Mouse (Mus musculus) heart, adult 2 months (tissue): ENCODE results near the gene Urm1. TPM values are rescaled to one million over a fixed set of nuclear protein-coding genes. Genes with fewer than 3 reads are reported as not detected.
A peak's percentile ranks its signal among the peaks of the same experiment; 100 is the strongest.

Source experiments
- DNase-seq, 2 experiments: peaks; one replicate each; pipeline ENCODE4 v3.0.0; 2021
- H3K27ac ChIP-seq: fragments of 200-600 bp; 2 replicates; pipeline ENCODE4 v1.8.1; 2022
- H3K27me3 ChIP-seq: fragments of 200-500 bp; 2 replicates; pipeline ENCODE4 v1.6.1; 2012; ENCODE audit warnings: mild to moderate bottlenecking, low read length, inconsistent platforms, mixed read lengths; ENCODE audit not compliant: control insufficient read depth, insufficient read depth
- H3K36me3 ChIP-seq: fragments of 200-500 bp; 2 replicates; pipeline ENCODE4 v1.6.1; 2012; ENCODE audit warnings: low read length, inconsistent platforms; ENCODE audit not compliant: control insufficient read depth, insufficient read depth
- H3K4me1 ChIP-seq: fragments of 200-500 bp; 2 replicates; pipeline ENCODE4 v1.6.1; 2011; ENCODE audit warnings: low read length; ENCODE audit not compliant: control insufficient read depth, insufficient read depth
- H3K4me3 ChIP-seq: fragments of 200-600 bp; 2 replicates; pipeline ENCODE4 v1.8.1; 2022
- H3K79me2 ChIP-seq: fragments of 200-500 bp; replicated peaks from 2 replicates; pipeline ENCODE4 v1.6.1; 2012; ENCODE audit warnings: mild to moderate bottlenecking, inconsistent platforms, low read length, moderate library complexity, mixed read lengths; ENCODE audit not compliant: control insufficient read depth, insufficient read depth
- H3K9ac ChIP-seq: fragments of 200-500 bp; 2 replicates; pipeline ENCODE4 v1.6.1; 2012; ENCODE audit warnings: low read depth, mild to moderate bottlenecking, control low read depth, inconsistent platforms, low read length, mixed read lengths
- CTCF ChIP-seq: fragments of 200-600 bp; IDR thresholded peaks from 2 replicates; pipeline ENCODE4 v1.8.1; 2022; ENCODE audit warnings: antibody characterized with exemption, mild to moderate bottlenecking, moderate library complexity
- EP300 ChIP-seq: fragments of 200-500 bp; IDR thresholded peaks from 2 replicates; pipeline ENCODE4 v1.6.1; 2011; ENCODE audit warnings: low read depth, low read length, control low read depth; ENCODE audit not compliant: insufficient read depth
- POLR2A ChIP-seq: fragments of 200-500 bp; IDR thresholded peaks from 2 replicates; pipeline ENCODE4 v1.6.1; 2011; ENCODE audit warnings: mild to moderate bottlenecking, low read depth, low read length, control low read depth; ENCODE audit not compliant: insufficient read depth
- WGBS: fragments of 180-500 bp; shearing (Covaris S2); methylation state at CpG from one replicate; pipeline ENCODE4 v1.1.7; 2018; 5-methylcytosine and 5-hydroxymethylcytosine counted together
- intact Hi-C: fragments of 180-260 bp; cut with DNase I; formaldehyde crosslinking; loops from one replicate; pipeline ENCODE4 v1.15.1; 2025
- polyA plus RNA-seq: library from polyadenylated mRNA; depleted of rRNA; stranded (reverse); fragments of >200 nt; gene quantifications from 2 replicates; pipeline ENCODE4 v1.2.3, GENCODE M21; 2012
- total RNA-seq, 2 experiments: library from RNA; stranded (reverse); gene quantifications; 2 replicates each; pipeline ENCODE4 v1.2.3; 2021

Gene Urm1
- total and polyA plus RNA-seq, 3 experiments, result 30.5 to 34.4 (median 31.7) TPM

DNA sequence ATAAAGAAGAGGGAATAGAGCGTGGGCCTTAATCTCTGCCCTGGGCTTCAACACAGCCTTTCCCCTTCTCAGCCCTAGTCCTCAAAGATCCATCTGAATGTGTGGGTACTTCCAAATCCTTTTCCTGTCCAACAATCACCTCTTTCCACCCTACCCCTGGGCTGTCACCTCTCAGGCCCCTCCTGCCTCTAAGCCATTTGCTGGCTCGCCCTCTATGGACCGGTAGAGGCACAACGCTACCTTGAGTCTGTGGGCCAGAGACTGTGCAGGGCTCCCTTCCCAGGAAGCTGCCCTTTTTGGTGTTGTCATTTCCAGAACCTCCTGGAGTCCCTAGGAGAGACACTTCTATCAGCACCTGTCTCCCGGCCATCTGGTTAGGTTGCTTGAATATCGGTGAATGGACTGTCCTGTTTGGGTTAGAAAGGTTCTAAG is 16.5 kb upstream of the Urm1 start:
- Histone ChIP-seq H3K4me1 (peaks cover 2% of the 10 kb centered on the region; the same call in 1 of the 2 replicates), H3K27ac (no peak overlapping the region), H3K79me2 (no peaks in the 10 kb centered on the region), H3K4me3 (peak overlapping the region; percentile 75), H3K9ac (peak overlapping the region; percentile 90), H3K36me3 (no peaks in the 10 kb centered on the region), H3K27me3 (no peaks in the 10 kb centered on the region)
- 29% methylated on average over 6 of the region's 6 CpGs for WGBS
- no peak for DNase-seq
- intact Hi-C loops, result loop anchor here (2.0 to 10.0 kb wide), 3 partner anchors 17 to 1181 kb away; partner anchors contain the start of genes BC005624, Coq4 and Usp20
- no peak for TF ChIP-seq POLR2A
- TF ChIP-seq CTCF, result peak; percentile 52
- no peak for TF ChIP-seq EP300

DNA sequence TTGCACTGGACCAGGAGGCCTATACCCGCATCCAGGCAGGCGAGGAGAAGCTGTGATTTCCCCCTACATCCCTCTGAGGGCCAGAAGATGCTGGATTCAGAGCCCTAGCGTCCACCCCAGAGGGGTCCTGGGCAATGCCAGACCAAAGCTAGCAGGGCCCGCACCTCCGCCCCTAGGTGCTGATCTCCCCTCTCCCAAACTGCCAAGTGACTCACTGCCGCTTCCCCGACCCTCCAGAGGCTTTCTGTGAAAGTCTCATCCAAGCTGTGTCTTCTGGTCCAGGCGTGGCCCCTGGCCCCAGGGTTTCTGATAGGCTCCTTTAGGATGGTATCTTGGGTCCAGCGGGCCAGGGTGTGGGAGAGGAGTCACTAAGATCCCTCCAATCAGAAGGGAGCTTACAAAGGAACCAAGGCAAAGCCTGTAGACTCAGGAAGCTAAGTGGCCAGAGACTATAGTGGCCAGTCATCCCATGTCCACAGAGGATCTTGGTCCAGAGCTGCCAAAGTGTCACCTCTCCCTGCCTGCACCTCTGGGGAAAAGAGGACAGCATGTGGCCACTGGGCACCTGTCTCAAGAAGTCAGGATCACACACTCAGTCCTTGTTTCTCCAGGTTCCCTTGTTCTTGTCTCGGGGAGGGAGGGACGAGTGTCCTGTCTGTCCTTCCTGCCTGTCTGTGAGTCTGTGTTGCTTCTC is 4.0 kb upstream of the Urm1 start:
- H3K27me3 ChIP-seq, result no peaks in the 10 kb centered on the region
- H3K36me3 ChIP-seq, result no peaks in the 10 kb centered on the region
- H3K27ac ChIP-seq, result no peak overlapping the region
- H3K4me1 ChIP-seq, result peaks cover 7% of the 10 kb centered on the region
- WGBS, result 85% methylated on average over 11 of the region's 11 CpGs
- TF ChIP-seq CTCF (no peak), EP300 (no peak), POLR2A (no peak)
- no peak overlapping the region for H3K9ac ChIP-seq
- DNase-seq, result no peak
- no peaks in the 10 kb centered on the region for H3K79me2 ChIP-seq
- no peak overlapping the region for H3K4me3 ChIP-seq
- intact Hi-C loops, result loop anchor here (2.0 to 5.0 kb wide), 2 partner anchors 43 to 91 kb away; no protein-coding TSS in a partner anchor

DNA sequence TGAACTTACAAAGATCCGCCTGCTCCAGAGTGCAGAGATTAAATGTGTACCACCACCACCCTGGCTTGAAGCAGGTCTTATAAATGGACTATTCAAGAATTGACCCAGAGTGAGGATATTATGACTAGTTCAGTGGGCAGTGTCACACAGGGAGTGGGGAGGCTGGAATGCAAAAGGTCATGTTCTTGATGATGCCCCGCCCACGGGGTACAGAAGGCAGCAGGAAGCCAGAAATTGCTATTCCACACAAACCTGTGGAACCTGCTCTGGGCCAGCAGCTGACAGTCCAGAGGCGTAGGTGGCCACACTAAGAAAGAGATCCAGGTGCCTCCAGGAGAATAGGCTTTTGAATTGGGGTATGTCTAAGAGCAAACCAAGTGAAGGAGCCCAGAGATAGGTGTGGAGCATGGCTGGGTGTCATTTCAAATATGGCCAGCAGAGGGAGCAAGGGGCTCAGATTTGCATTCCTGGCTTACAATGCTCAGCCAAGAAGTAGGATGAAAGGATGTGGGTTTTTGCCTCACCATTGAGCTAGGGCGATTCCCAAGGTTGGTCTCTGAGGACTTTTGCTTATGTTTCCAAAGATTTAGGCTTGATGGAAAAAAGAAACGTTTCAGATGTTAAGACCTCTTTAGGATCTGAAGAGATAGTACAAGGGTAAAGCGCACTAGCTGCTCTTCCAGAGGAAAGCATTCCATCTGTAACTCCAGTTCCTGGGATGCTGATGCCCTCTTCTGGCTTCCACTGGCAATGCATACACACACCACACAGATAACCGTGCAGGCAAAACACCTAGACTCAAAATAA is 2.2 kb upstream of the Urm1 start:
- H3K4me3 ChIP-seq, result no peak overlapping the region
- peak; percentile 79 to 86 for DNase-seq
- no peak overlapping the region for H3K27ac ChIP-seq
- no peaks in the 10 kb centered on the region for H3K27me3 ChIP-seq
- H3K79me2 ChIP-seq, result no peaks in the 10 kb centered on the region
- H3K36me3 ChIP-seq, result no peaks in the 10 kb centered on the region
- no peak overlapping the region for H3K9ac ChIP-seq
- WGBS, result 33% methylated on average over 8 of the region's 8 CpGs
- intact Hi-C loops, result loop anchor here (2.0 to 5.0 kb wide), 3 partner anchors 41 to 90 kb away; no protein-coding TSS in a partner anchor
- H3K4me1 ChIP-seq, result peaks cover 7% of the 10 kb centered on the region
- peak; percentile 90 for TF ChIP-seq CTCF
- peak; percentile 69; the same call in 1 of the 2 replicates for TF ChIP-seq EP300
- TF ChIP-seq POLR2A, result no peak

DNA sequence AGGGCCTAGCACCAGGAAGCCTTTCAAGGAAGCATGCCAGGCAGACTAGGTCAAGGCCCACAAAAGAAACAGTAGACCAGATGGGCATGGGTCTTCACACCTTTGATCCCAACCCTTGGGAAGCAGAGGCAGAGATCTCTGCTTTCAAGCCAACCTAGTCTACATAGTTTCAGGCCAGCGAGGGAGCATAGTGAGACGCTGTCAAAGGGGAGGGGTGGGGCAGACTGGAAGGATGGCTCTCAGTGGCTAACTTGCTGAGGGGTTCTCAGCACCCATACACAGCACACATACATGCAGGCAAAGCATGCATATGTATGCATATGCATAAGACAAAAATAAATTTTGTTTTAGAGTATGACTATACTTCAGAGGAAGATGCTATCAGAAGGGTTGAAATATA is 512 bp upstream of the Urm1 start:
- Histone ChIP-seq H3K36me3 (no peaks in the 10 kb centered on the region), H3K79me2 (no peaks in the 10 kb centered on the region), H3K4me1 (peaks cover 7% of the 10 kb centered on the region), H3K9ac (no peak overlapping the region), H3K27ac (no peak overlapping the region), H3K27me3 (no peaks in the 10 kb centered on the region), H3K4me3 (no peak overlapping the region)
- intact Hi-C loops, result loop anchor here (2.0 to 5.0 kb wide), 2 partner anchors 55 to 88 kb away; no protein-coding TSS in a partner anchor
- WGBS, result 28% methylated on average over 2 of the region's 2 CpGs
- TF ChIP-seq CTCF, result no peak
- no peak for TF ChIP-seq EP300
- TF ChIP-seq POLR2A, result no peak
- no peak for DNase-seq

DNA sequence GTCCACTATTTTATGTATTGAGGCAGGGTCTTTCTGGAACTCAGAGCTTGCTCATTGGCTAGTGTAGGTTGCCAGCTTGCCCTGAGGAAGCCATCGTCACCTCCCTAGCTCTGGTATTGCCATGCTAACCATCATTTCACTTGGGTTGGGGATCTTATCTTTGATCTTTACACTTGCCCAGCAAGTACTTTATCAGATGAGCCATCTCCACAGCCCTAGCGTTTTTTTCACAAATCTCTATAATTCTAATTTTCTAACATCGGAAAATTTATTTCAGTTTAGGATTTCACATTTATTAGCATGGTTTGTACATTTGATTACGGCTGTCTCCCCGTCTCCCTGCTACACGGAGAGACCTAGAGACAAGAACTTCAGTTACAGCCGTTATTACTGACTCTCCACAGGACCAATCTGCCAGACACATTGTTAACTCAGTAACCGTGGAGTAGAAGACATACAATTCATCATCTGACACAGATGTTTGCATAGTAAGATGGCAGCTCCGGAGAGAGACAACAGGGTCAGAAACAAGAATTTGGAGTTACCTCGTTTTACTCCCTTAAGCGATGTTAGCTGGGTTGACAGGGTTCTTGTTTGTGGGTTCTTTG is 6.5 kb downstream of the Urm1 start:
- Histone ChIP-seq H3K27ac (peak overlapping the region; percentile 90), H3K27me3 (no peaks in the 10 kb centered on the region), H3K4me1 (peaks cover 3% of the 10 kb centered on the region), H3K4me3 (peak overlapping the region; percentile 92), H3K9ac (peak overlapping the region; percentile 67), H3K36me3 (no peaks in the 10 kb centered on the region), H3K79me2 (peaks cover 14% of the 10 kb centered on the region)
- WGBS, result 9% methylated on average over 11 of the region's 11 CpGs
- no peak for DNase-seq
- intact Hi-C loops, result loop anchor here (2.0 to 10.0 kb wide), 4 partner anchors 24 to 138 kb away; partner anchors contain the start of genes Coq4, Slc27a4 and Sptan1
- TF ChIP-seq EP300, result no peak
- no peak for TF ChIP-seq POLR2A
